Mouse (Mus musculus) testis, adult 2 months (tissue): ENCODE measurements around the gene Pex14. TPM values are rescaled to one million over a fixed set of nuclear protein-coding genes. Genes with fewer than 3 reads are reported as not detected.

Experiments used
- H3K27ac ChIP-seq: fragments of 200-500 bp; 2 replicates; pipeline ENCODE4 v1.5.1; 2012; ENCODE audit warnings: low read depth, low read length; ENCODE audit not compliant: control insufficient read depth, insufficient read depth
- H3K27me3 ChIP-seq: fragments of 200-500 bp; 2 replicates; pipeline ENCODE4 v1.6.1; 2012; ENCODE audit warnings: mild to moderate bottlenecking, low read length, moderate library complexity; ENCODE audit not compliant: control insufficient read depth, insufficient read depth
- H3K36me3 ChIP-seq: fragments of 200-500 bp; 2 replicates; pipeline ENCODE4 v1.6.1; 2012; ENCODE audit warnings: mild to moderate bottlenecking, low read length; ENCODE audit not compliant: control insufficient read depth, insufficient read depth
- H3K4me1 ChIP-seq: fragments of 200-500 bp; 2 replicates; pipeline ENCODE4 v1.6.1; 2012; ENCODE audit warnings: low read length; ENCODE audit not compliant: control insufficient read depth, insufficient read depth
- H3K4me3 ChIP-seq: fragments of 200-500 bp; 2 replicates; pipeline ENCODE4 v1.5.1; 2012; ENCODE audit warnings: low read depth, mild to moderate bottlenecking, low read length, moderate library complexity, mixed read lengths; ENCODE audit not compliant: control insufficient read depth
- CTCF ChIP-seq: fragments of 200-500 bp; IDR thresholded peaks from 2 replicates; pipeline ENCODE4 v1.5.1; 2012; ENCODE audit warnings: low read depth, mild to moderate bottlenecking, inconsistent platforms, low read length, moderate library complexity; ENCODE audit not compliant: control insufficient read depth, insufficient read depth, insufficient replicate concordance
- POLR2A ChIP-seq: fragments of 200-500 bp; IDR thresholded peaks from 2 replicates; pipeline ENCODE4 v1.6.1; 2012; ENCODE audit warnings: low read depth, mild to moderate bottlenecking, inconsistent platforms, low read length, moderate library complexity; ENCODE audit not compliant: control insufficient read depth
- polyA plus RNA-seq: library from polyadenylated mRNA; depleted of rRNA; stranded (reverse); fragments of >200 nt; gene quantifications from 2 replicates; pipeline ENCODE4 v1.2.3, GENCODE M21; 2012

Pex14 gene
- polyA plus RNA-seq, 1 experiment = 22.9 TPM

DNA sequence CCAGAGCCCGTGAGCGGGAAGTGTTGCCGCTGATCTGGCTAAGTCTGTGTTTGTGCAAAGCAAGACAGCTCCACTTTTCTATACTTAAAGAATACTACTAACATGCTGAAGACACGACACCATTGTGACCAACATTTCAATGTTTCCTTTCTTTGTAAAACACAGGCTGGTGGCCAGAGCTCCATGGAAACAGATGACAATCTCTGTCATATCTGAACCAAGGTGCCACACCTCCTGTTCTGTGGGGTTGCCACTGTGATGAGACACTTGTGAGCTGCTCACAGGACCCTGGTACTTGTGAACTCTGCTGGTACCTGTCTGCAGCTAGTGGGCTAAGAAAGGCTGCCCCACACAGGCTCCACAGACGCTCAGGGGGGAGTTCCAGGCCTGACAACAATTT, 130.8 kb downstream of the Pex14 start:
- H3K4me1 ChIP-seq = peaks cover 4% of the 10 kb centered on the region; the same call in 1 of the 2 replicates

GRCm38 (mm10) chr4:148966132-148966531, 133.5 kb downstream of the Pex14 start:
- no peak for TF ChIP-seq CTCF
- no peak for TF ChIP-seq POLR2A
- Histone ChIP-seq H3K27ac (no peak overlapping the region), H3K36me3 (no peaks in the 10 kb centered on the region; the same call in 1 of the 2 replicates), H3K4me1 (peaks cover 4% of the 10 kb centered on the region; the same call in 1 of the 2 replicates), H3K4me3 (no peak overlapping the region), H3K27me3 (no peaks in the 10 kb centered on the region)

More for the DNA sequence above, 130.8 kb downstream of the Pex14 start:
- H3K36me3 ChIP-seq = no peaks in the 10 kb centered on the region; the same call in 1 of the 2 replicates
- no peak overlapping the region for H3K27ac ChIP-seq
- TF ChIP-seq CTCF (no peak), POLR2A (no peak)
- H3K4me3 ChIP-seq = no peak overlapping the region
- H3K27me3 ChIP-seq = no peaks in the 10 kb centered on the region

DNA sequence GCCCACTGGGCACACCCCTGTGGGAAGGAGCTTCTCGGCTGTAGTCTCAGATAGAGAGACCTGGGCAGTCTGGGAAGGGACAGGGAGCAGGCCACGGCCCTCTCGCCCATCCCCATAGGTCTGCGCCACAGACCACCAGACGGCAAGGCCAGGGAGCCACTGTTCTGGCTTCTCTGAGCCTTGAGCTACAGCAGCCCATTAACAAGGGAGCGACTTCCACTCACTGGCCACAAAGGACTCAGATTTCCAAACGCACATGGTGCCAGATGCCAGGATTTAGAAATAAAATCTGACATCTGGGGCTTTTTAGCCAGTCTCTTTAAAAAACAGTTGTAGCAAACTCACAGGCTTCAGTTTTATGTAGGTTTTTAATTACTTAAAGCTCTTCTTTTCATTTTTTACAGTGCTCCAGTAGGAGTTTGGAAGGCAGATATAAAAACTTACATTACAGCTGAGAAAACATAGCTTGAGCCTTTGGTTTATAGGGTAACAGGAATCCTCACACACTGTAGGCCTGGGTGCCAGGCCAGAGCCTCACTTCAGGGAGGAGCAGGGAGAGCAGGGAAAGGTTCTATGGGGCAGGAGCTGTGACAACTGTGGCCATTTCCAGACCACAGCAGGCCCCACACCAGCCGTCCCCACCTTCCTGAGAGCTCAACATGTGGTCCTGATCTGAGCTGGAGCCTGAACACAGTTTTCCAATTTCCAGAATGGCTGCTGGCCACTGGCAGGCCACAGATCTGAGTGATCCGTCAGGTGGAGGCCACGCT, 134.9 kb downstream of the Pex14 start:
- TF ChIP-seq POLR2A (no peak), CTCF (no peak)
- H3K36me3 ChIP-seq = no peaks in the 10 kb centered on the region

DNA sequence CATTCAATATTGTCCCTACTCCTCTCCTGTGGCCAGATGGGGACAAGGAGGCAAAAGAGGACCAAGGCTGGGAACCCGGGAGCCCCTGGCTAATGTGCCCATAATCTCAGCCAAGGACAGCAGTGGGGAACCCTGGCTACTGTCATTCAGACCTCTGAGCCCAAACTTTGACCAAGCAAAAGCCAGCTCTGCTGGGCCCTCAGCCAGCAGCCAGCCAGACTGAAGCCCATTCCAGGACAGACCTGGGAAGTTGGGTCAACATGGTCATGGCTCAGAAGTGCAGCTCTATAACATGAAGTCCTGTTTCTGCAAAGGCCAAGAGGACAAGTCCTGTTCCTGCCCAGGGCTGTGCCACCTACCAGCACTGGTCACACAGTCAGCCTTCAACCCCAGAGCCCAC, 137.6 kb downstream of the Pex14 start:
- H3K27ac ChIP-seq = no peak overlapping the region
- H3K27me3 ChIP-seq = no peaks in the 10 kb centered on the region
- no peaks in the 10 kb centered on the region for H3K4me1 ChIP-seq
- TF ChIP-seq POLR2A = no peak
- no peak for TF ChIP-seq CTCF
- no peak overlapping the region for H3K4me3 ChIP-seq
- H3K36me3 ChIP-seq = no peaks in the 10 kb centered on the region

More for the DNA sequence above, 134.9 kb downstream of the Pex14 start:
- H3K27me3 ChIP-seq = no peaks in the 10 kb centered on the region
- no peak overlapping the region for H3K27ac ChIP-seq
- no peak overlapping the region for H3K4me3 ChIP-seq
- H3K4me1 ChIP-seq = no peaks in the 10 kb centered on the region

GRCm38 (mm10) chr4:148961081-148961480, 138.6 kb downstream of the Pex14 start:
- no peaks in the 10 kb centered on the region for H3K27me3 ChIP-seq
- no peak overlapping the region for H3K27ac ChIP-seq
- no peak for TF ChIP-seq CTCF
- TF ChIP-seq POLR2A = no peak
- no peaks in the 10 kb centered on the region for H3K4me1 ChIP-seq
- H3K4me3 ChIP-seq = no peak overlapping the region
- no peaks in the 10 kb centered on the region for H3K36me3 ChIP-seq

DNA sequence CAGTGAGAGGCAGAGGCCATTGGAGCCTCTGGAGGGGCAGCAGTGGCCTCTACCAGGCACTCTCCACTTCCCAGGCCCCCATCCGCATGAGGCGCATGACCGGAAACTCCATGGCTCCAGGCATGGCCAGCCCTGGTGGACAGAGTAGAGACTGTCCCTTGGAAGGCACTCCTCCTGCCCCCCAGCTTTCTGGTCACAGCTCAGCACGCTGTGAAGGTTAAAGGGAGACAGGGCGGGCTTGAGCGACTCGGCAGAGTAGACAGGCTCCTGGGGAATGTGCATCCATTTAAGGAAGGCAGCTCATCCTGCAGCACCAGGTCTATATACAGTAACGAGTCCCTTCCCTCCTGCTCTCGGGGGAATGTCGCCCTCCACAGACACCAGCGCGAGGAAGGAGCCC, 139.7 kb downstream of the Pex14 start:
- Histone ChIP-seq H3K27me3 (no peaks in the 10 kb centered on the region), H3K36me3 (no peaks in the 10 kb centered on the region), H3K4me1 (peaks cover 3% of the 10 kb centered on the region; the same call in 1 of the 2 replicates), H3K27ac (no peak overlapping the region), H3K4me3 (no peak overlapping the region)
- TF ChIP-seq POLR2A (no peak), CTCF (no peak)

- TF ChIP-seq CTCF = no peak
- TF ChIP-seq POLR2A = no peak
- Histone ChIP-seq H3K4me3 (no peak overlapping the region), H3K27me3 (no peaks in the 10 kb centered on the region), H3K36me3 (no peaks in the 10 kb centered on the region), H3K4me1 (peaks cover 29% of the 10 kb centered on the region), H3K27ac (no peak overlapping the region)
Measured at GRCm38 (mm10) chr4:148955131-148955813, 144.4 kb downstream of the Pex14 start.
